Mouse (Mus musculus): ENCODE measurements around the gene Mael.

Mael gene

DNA sequence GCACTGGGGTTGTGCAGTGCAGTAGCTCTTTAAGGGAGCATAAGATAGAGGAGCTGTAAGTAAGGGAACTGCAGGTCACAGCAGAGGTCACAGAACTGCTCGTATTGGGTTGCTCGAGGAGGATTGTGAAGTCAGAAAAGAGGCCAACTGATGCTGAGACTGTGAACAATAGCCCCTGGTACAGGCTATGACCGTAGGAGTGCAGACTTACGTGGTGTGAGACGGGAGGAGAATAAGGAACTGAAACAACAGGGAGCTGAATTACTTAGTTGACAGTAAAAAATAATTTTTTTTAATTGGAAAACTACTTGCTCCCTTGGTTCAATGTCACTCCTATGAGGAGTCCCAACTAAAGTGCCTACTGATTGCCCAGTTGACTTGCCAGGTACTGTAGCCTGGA lies 34.4 kb downstream of the Mael start:
- DNase-seq = no peak

GRCm38 (mm10) chr1:166189821-166190220 lies 48.7 kb downstream of the Mael start:
- DNase-seq = no peak

- no peak for DNase-seq
These were observed 53.2 kb downstream of the Mael start for GRCm38 (mm10) chr1:166185357-166185756.

GRCm38 (mm10) chr1:166184391-166185229 lies 53.9 kb downstream of the Mael start:
- no peak for DNase-seq

GRCm38 (mm10) chr1:166182952-166183627 lies 55.5 kb downstream of the Mael start:
- DNase-seq = no peak

DNA sequence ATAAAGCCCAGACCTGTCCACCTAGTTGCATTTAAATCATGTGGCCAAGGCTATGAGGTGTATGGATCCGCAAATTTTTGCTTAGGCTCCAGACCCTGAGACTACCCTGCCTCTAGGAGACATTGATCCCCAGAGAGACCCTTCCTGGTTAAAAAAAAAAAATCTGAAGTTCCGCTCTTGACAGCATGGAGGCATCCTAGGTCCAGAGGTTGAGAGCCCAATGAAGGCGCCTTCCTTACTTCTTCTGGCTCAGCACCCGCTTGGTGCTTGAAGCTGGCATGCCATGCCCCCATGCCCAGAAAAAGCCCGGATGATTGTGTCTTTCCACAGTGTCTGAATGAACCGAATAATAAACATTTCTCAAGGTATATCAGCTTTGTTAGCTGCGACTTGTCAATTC lies 57.0 kb downstream of the Mael start:
- no peak for DNase-seq

GRCm38 (mm10) chr1:166173621-166174020 lies 64.9 kb downstream of the Mael start:
- DNase-seq = no peak

DNA sequence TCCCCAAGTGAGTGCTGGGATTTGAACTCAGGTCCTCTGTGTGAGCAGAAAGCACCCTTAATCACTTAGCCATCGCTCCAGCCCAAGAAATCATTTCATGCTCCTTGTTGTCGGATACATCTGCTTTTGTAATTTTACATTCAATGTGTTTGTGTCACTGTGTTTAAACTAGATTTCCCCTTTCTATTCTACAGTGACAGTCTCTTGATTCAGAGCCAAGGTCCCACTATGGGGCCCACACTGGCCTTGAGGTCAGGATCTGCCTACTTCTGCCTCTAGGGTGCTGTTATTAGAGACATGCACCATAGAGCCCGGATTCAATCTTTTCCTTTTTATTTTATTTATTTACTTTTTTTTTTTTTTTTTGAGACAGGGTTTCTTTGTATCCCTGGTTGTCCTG lies 65.6 kb downstream of the Mael start:
- DNase-seq = no peak

- no peak for DNase-seq
These were observed 67.7 kb downstream of the Mael start for GRCm38 (mm10) chr1:166170852-166171251.

DNA sequence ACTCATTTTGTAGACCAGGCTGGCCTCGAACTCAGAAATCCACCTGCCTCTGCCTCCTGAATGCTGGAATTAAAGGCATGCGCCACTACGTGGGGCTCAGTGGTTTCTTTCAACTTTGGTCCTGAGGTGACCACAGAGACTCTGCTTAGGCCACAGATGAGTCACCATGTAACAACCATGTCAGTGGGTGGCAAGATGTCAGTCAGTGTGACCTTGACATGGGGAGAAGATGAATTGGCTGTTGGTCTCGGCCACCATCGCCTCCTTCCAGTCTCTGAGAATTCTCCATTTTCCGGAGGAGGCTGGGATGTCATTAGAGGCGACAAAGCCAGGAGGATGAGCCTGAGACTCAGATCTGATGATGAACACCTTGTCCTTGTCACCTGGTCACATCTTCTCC lies 68.8 kb downstream of the Mael start:
- DNase-seq = no peak

- DNase-seq = no peak
These were observed 70.5 kb downstream of the Mael start for GRCm38 (mm10) chr1:166168017-166168416.

GRCm38 (mm10) chr1:166167405-166167804 lies 71.1 kb downstream of the Mael start:
- DNase-seq = no peak

DNA sequence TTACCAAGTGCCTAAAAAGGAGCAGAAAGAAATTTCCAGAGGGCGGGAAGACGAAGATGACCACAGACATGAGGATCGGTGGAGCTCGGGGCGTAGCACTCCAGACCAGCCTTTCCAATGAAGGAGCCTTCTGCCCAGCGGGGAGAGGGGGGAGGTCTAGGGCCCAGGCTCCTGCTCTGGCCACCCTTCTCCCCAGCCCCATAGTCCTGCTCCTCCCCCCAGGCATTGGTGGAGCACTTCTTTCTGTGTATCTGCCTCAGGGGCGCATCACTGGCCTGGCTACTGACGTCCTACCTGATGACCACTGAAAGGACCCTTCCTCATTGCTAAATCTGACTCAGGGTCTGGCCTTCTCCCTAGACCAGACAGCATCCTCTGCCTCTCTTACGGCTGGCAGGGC lies 73.4 kb downstream of the Mael start:
- no peak for DNase-seq

GRCm38 (mm10) chr1:166164580-166164979 lies 74.0 kb downstream of the Mael start:
- DNase-seq = no peak

DNA sequence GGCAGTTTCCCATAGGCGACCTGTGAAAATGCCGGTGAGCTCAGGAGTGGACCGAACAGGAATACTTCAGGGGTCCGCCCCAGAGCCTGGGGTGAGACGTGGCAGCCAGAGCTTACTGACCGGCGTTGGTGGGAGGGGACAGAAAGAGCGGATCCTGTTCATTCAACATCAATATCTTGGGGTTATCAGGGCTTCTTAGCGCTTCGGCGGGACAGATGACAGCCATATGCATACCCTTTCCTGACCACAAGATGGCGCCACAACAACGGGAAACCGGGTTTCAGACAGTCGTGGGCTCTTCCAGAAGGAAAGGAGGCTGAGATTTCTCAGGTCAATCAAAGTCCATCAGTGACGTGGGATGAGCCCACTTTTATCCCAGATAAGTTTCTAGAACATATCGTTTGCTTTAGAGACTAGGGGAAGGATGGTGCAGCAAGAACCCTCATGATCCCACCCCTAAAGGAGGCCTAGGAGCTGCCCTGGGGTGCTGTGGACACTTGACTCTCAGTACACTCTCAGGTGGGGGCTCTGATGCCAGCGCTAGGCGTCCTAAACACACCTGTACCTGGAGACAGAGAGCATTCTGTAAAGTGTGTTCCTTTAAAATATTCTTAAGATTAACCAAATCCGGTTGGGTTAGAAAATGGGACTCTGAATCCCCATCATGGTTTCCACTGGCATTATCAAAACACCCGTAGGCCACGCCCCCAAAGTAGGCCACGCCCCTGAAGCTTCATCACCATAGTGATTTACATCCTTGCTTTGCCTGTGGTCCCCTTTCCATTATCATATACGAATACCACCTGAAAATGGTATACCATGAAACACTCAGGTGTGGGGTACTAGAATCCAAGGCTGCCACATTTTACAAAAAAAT lies 77.7 kb downstream of the Mael start:
- DNase-seq = peak; percentile 70

DNA sequence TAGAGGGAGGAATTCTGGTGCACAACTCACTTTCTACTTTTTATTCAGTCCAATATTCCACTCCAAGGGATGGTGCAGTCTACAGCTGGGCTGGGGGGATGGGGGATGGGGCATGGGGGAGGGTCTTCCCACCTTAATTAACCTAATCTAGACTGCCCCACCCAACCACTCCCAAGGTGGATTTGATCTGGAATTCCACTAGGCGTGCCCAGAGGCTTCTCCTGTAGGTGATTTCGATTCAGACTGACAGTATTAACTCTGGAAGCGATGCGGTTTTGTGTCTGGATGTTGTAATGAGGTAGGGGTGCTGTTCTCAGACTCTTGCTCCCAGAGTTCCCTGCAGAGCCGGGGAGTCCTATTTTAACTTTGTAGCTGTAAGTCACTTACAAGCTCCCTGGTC lies 78.4 kb downstream of the Mael start:
- no peak for DNase-seq

- DNase-seq = no peak
These were observed 79.9 kb downstream of the Mael start for GRCm38 (mm10) chr1:166158664-166159063.

DNA sequence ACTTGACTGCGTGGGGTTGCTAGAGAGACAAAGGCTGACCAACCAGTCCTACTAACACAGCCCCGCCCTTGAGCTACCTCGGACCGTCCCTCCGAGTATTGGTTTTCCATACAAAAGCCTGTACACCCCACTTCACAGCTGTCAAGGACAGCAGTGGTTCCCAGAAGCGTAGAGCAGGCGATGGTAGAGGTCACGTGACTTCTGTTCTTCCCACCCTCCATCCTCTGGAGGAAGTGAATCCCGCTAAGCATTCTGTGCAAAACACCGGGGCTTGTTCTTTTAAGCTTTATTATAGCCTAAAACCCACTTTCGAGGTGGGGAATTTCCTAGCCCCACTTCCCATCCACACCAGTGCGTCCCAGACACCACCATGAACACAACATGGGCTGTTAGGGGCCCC lies 80.8 kb downstream of the Mael start:
- DNase-seq = no peak

- no peak for DNase-seq
These were observed 83.4 kb downstream of the Mael start for GRCm38 (mm10) chr1:166155113-166155494.

DNA sequence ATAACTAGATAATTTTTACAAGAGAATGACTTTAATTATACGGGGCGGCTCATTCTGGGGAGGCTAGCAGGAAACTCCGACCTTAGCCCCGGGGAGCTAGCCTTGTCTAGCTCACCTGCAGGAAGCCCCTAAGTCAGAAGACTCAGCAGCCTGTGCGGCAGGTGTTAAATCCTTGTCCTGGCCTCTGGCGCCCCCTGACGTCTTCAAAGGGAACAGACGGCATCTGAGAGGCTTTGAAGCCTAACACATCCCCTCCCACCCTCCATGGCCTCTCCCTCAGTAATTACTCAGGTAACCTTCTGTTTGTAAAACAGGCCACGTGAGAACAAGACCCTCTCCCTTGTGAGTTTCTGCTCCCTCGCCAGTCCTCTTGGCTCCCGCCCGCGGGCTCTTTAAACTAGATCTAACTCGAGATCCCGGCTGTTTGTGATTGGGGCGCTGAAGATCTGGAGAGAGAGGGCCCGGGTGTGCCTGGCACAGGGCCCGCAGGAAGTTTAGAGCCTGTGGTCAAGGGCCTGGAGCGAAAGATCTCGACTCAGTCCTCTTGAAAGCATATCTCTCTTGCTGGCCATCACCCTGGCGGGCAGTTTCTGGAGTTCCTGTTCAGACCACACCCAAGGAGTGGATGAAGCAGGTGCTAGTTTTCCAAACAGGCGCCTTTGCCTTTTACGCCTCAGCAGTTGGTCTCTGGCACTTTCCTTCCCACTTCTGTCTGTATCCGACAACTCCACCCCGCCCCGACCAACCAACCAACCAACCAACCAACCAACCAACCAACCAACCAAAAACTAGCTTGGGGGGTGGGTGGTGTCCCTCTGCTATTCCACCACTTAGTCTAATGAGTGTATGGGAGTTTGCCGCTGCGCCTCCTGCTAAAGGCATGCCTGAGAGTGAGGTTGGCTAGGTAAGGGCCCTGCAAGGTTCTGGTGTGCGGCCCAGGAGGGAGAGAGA lies 84.1 kb downstream of the Mael start:
- peak; percentile 73 for DNase-seq

DNA sequence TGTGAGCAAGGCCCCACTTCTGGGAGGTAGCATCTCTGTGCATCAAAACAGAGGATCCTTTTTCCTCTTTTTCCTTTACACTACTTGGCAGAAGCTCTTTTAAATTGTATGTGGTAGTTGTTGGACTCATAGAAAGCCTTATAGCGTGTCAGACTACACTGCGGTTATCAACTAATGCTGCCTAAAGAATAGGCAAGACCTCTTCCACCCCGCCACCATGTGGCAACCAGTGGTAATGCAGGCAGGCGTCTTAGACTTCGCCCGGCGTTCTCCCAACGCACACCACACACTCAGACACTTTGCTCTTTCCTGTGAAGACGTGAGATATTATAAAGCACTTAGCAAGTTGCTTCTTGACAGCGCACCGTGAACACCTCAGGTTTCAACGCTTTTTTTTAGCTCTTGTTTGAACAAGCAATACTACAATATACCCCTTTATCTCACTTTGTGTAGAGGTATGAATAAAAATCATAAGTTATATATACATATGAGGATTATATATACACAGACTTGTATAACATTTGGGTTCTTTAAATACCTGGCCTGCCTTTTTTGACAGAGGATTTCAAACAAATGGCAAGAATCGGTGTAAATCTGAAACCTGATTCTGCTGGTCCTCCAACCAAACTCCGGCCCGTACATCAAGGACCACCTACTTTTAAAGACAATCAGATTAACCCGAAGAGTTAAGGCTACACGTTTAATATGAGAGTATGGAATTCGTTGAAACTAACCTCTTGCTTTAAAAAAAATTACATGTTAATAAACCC lies 85.0 kb downstream of the Mael start:
- peak; percentile 80 for DNase-seq

DNA sequence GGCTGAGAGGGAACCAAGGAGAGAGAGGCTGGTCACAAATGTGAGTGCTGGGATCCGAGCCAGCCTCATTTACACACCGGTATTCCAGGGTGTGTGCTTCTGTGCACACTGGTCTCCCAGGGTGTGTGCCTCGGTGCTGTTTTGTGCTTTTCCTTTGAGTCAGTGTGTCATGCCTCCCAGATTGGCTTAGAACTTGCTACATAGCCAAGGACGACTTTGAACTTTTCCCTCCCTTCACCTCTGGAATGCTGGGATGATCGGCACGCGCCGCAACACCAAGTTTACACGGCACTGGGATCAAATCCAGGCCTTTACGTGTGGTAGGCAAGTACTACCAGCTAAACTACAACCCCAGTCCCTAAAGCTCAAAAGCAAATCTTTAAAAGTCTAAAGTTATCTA lies 86.5 kb downstream of the Mael start:
- no peak for DNase-seq

Data from cerebellum, adult 8-10 months (tissue).